Mouse (Mus musculus): ENCODE measurements around the gene Ppt1. TPM values are rescaled to one million over a fixed set of nuclear protein-coding genes. Genes with fewer than 3 reads are reported as not detected.
A peak's percentile ranks its signal among the peaks of the same experiment; 100 is the strongest.
"Not testable (repeated sequence)": the region's sequence is repeated elsewhere in the genome, so short reads cannot be mapped to it uniquely, and the experiment has no call there.

Gene Ppt1
- total RNA-seq (2014; rRNA removed) (44.2 and 53.5 TPM in 2 replicates), polyA plus RNA-seq (2015; fragmentation: Nextera tagmentation; extraction: Ambion mirVana) (80.2 and 81.3 TPM in 2 replicates)

DNA sequence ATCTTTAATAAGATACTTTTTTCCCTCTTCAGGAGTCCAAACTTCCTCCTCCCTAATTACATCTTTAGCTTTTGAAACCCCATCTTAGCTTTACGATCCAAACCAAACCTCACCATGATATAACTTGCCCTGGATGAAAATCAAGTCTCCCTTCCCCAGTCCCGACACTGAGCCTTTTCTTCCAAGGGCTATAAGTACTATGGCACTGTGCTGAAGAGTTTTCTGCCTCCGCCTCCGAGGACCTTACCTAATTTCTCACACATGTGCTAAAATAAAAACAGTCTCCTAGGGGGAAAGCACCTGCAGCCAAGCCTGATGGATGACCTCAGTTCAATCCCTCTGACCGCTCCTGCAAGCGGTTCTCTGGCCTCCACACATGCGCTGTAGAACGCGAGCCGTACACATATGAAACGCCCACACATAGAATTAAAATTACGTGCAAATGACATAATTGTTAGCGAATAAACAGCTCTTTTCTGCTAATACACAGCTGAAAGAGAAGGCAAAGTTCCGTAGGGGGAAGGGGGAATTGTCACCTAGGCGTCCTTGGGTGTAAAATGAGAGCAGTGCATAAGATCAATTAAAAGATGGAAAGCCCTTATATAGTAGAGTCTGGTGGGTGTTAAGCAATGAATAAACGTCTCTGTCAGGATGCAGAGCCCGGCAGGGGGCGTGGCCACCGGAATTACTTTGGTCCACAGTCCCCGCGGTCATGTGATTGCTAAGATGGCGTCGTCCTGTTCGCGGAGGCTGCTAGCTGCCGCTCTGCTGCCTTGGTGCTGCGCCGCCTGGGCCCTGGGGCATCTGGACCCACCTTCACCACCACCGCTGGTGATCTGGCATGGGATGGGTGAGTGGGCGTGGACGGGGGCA is at the start of gene Ppt1:
Ppt1 (plus strand) TSS at position 713 of the 873 bp plus-strand sequence.
- DNase-seq (ENCODE audit: low spot score): peak; percentile 97
- Histone ChIP-seq H3K9me3 (ENCODE audit: low read length) (no peaks in the 10 kb centered on the region), H3K27ac (ENCODE audit: low read depth, low read length) (peak within 1 kb of the TSS; percentile 81), H3K9ac (replicated peaks; ENCODE audit: low read length, poor library complexity, severe bottlenecking) (peak within 1 kb of the TSS; percentile 85), H3K4me3 (ENCODE audit: low read depth, low read length) (peak within 1 kb of the TSS; percentile 73), H3K4me1 (ENCODE audit: insufficient read depth, low read length) (peaks cover 6% of the 10 kb centered on the region; the same call in 1 of the 2 replicates), H3K36me3 (ENCODE audit: insufficient read depth, low read length) (peaks cover 1% of the 10 kb centered on the region; the same call in 1 of the 2 replicates), H3K27me3 (ENCODE audit: insufficient read depth, low read length) (no peaks in the 10 kb centered on the region), H3K4me2 (ENCODE audit: low read depth, low read length, poor library complexity, severe bottlenecking) (peak within 1 kb of the TSS; percentile 68)
- WGBS: 3% methylated on average over 31 of the region's 31 CpGs
- peak; percentile 90 for ATAC-seq (ENCODE audit: low FRiP score)
- TF ChIP-seq CTCF (IDR thresholded peaks at IDR 0.05): peak; percentile 58

DNA sequence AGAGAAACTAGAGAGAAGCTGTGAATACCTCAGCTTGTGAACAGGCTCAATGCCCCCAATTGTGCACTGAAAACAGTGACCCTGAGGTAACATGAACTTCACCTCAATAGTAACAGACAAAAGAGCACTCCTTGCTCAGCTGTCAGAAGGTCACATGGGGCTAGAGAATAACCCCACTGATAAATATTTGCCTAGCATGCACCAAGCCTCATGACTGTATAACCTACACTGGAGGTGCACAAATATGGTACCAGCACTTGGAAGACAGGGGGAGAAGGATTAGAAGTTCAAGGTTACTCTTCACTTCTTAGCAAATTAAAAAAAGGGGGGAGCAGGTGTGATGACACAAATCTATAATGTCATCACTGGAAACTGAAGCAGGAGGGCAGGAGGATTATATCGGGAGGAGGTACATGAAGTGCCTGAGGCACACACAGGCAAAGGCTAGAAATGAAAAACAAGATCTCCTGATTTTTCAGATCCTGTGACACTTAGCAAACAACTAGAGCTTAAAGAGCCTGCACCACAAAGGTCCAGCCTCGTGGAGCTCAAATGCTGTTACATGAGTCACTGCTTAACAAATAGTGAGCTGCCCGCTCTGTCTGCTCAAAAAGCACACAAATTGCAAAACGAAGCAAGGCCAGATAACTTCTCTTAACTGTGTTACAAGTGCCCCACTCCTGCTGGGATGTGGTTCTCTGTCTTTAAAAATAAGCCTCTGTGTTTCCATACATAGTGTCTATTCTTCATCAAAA is 46.5 kb upstream of the Ppt1 start:
- Histone ChIP-seq H3K4me1 (ENCODE audit: insufficient read depth, low read length) (no peaks in the 10 kb centered on the region), H3K9me3 (ENCODE audit: low read length) (no peaks in the 10 kb centered on the region), H3K27ac (ENCODE audit: low read depth, low read length) (no peak overlapping the region), H3K9ac (replicated peaks; ENCODE audit: low read length, poor library complexity, severe bottlenecking) (no peak overlapping the region), H3K27me3 (ENCODE audit: insufficient read depth, low read length) (no peaks in the 10 kb centered on the region), H3K4me2 (ENCODE audit: low read depth, low read length, poor library complexity, severe bottlenecking) (no peak overlapping the region), H3K36me3 (ENCODE audit: insufficient read depth, low read length) (no peaks in the 10 kb centered on the region), H3K4me3 (ENCODE audit: low read depth, low read length) (no peak overlapping the region)
- ATAC-seq (ENCODE audit: low FRiP score): no peak
- WGBS: 73% methylated on average over 4 of the region's 4 CpGs
- TF ChIP-seq CTCF (IDR thresholded peaks at IDR 0.05): no peak
- no peak for DNase-seq (ENCODE audit: low spot score)

DNA sequence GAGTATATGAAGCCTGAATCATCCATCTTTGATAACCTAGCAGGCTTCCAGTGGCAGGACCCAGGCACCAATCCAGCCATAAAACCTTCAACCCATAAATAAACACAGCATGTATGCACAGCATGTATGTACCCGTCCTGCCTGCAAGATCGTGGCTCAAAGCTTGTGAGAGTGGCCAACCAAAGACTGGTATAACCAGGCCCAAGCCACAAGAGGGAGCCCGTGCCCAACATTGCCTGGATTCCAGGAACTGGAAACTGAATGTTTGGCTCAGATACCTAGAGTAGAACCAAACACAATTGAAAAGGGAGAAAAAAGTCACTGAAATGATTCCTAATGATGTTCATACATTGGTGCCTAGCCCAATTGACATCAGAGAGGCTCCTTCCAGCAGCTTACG is 27.9 kb upstream of the Ppt1 start:
- H3K27me3 ChIP-seq (ENCODE audit: insufficient read depth, low read length): no peaks in the 10 kb centered on the region
- 18% methylated on average over 4 of the region's 4 CpGs for WGBS
- TF ChIP-seq CTCF (IDR thresholded peaks at IDR 0.05): peak; percentile 86
- no peak for ATAC-seq (ENCODE audit: low FRiP score)
- no peak overlapping the region for H3K4me3 ChIP-seq (ENCODE audit: low read depth, low read length)
- H3K4me1 ChIP-seq (ENCODE audit: insufficient read depth, low read length): no peaks in the 10 kb centered on the region
- H3K27ac ChIP-seq (ENCODE audit: low read depth, low read length): no peak overlapping the region
- no peaks in the 10 kb centered on the region for H3K9me3 ChIP-seq (ENCODE audit: low read length)
- H3K36me3 ChIP-seq (ENCODE audit: insufficient read depth, low read length): no peaks in the 10 kb centered on the region
- no peak overlapping the region for H3K9ac ChIP-seq (replicated peaks; ENCODE audit: low read length, poor library complexity, severe bottlenecking)
- DNase-seq (ENCODE audit: low spot score): peak; percentile 83
- H3K4me2 ChIP-seq (ENCODE audit: low read depth, low read length, poor library complexity, severe bottlenecking): no peak overlapping the region

DNA sequence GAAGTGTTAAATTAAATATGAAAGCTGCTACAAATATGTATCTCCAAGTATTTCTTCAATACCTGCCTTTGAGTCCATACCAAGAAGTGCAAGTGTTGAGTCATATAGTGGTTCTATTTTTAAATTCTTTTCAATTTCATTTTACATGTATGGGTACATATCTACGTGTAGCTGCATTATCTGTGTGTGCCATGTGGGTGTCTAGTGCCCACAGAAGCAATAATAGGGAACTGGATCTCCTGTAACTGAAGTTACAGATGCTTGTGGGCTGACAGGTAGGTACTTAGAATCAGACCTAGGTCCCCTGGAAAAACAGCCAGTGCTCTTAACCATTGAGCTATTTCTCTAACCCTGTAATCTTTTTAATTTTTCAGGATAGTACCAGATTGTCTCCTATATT is 24.9 kb upstream of the Ppt1 start:
- no peak for TF ChIP-seq CTCF (IDR thresholded peaks at IDR 0.05)
- H3K4me2 ChIP-seq (ENCODE audit: low read depth, low read length, poor library complexity, severe bottlenecking): no peak overlapping the region
- WGBS: 60% methylated on average over 1 of the region's 1 CpGs
- ATAC-seq (ENCODE audit: low FRiP score) (no peak), DNase-seq (ENCODE audit: low spot score) (no peak)
- no peaks in the 10 kb centered on the region for H3K9me3 ChIP-seq (ENCODE audit: low read length)
- H3K36me3 ChIP-seq (ENCODE audit: insufficient read depth, low read length): no peaks in the 10 kb centered on the region
- no peaks in the 10 kb centered on the region for H3K27me3 ChIP-seq (ENCODE audit: insufficient read depth, low read length)
- H3K4me3 ChIP-seq (ENCODE audit: low read depth, low read length): no peak overlapping the region
- H3K27ac ChIP-seq (ENCODE audit: low read depth, low read length): no peak overlapping the region
- no peaks in the 10 kb centered on the region for H3K4me1 ChIP-seq (ENCODE audit: insufficient read depth, low read length)
- no peak overlapping the region for H3K9ac ChIP-seq (replicated peaks; ENCODE audit: low read length, poor library complexity, severe bottlenecking)

DNA sequence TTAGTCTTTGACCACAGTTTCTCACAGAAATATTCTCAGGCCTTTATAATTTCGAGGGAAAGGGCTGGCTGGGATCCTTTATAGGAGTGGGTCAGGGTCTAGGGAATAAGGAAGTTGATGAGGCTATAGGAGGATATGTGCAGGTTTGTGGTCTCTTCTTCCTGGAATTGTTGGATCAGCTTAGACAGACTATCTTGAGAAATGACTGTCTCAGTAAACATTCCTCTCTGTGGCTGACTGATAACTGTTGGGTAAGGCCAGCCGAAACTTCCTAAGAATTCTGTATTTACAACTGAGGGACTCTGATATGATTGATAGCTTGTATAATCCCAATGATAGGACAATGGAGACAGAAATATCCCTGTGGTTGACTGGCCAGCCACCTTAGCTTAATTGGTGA is 24.2 kb upstream of the Ppt1 start:
- no peak overlapping the region for H3K4me3 ChIP-seq (ENCODE audit: low read depth, low read length)
- H3K27ac ChIP-seq (ENCODE audit: low read depth, low read length): no peak overlapping the region
- no peaks in the 10 kb centered on the region for H3K4me1 ChIP-seq (ENCODE audit: insufficient read depth, low read length)
- no peaks in the 10 kb centered on the region for H3K9me3 ChIP-seq (ENCODE audit: low read length)
- H3K27me3 ChIP-seq (ENCODE audit: insufficient read depth, low read length): no peaks in the 10 kb centered on the region
- 78% methylated on average over 2 of the region's 2 CpGs for WGBS
- ATAC-seq (ENCODE audit: low FRiP score) (no peak), DNase-seq (ENCODE audit: low spot score) (no peak)
- no peak overlapping the region for H3K4me2 ChIP-seq (ENCODE audit: low read depth, low read length, poor library complexity, severe bottlenecking)
- no peak overlapping the region for H3K9ac ChIP-seq (replicated peaks; ENCODE audit: low read length, poor library complexity, severe bottlenecking)
- no peaks in the 10 kb centered on the region for H3K36me3 ChIP-seq (ENCODE audit: insufficient read depth, low read length)
- no peak for TF ChIP-seq CTCF (IDR thresholded peaks at IDR 0.05)

DNA sequence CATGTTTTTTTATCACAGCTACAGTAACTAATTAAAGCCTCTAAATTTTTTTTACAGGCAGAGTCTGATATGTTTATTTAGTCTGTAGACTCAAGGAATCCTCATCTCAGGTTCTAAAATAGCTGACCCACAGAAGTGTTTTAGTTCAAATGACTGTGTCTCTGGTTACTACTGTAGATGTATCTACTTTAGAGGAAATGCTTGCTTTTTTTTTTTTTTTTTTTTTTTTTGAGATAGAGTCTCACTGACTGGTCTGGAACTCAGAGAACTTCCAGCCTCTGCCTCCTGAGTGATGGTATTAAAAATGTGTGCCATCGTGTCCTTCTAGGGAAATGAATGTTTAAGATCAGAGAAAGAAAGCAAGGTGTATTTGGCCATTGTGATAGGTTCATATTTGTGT is 19.8 kb upstream of the Ppt1 start:
- no peak overlapping the region for H3K4me2 ChIP-seq (ENCODE audit: low read depth, low read length, poor library complexity, severe bottlenecking)
- no peak overlapping the region for H3K9ac ChIP-seq (replicated peaks; ENCODE audit: low read length, poor library complexity, severe bottlenecking)
- DNase-seq (ENCODE audit: low spot score) (no peak), ATAC-seq (ENCODE audit: low FRiP score) (no peak)
- TF ChIP-seq CTCF (IDR thresholded peaks at IDR 0.05): no peak
- no peak overlapping the region for H3K4me3 ChIP-seq (ENCODE audit: low read depth, low read length)
- no peaks in the 10 kb centered on the region for H3K36me3 ChIP-seq (ENCODE audit: insufficient read depth, low read length)
- H3K4me1 ChIP-seq (ENCODE audit: insufficient read depth, low read length): no peaks in the 10 kb centered on the region
- H3K9me3 ChIP-seq (ENCODE audit: low read length): no peaks in the 10 kb centered on the region
- H3K27ac ChIP-seq (ENCODE audit: low read depth, low read length): no peak overlapping the region
- 71% methylated on average over 1 of the region's 1 CpGs for whole genome bisulfite sequencing
- H3K27me3 ChIP-seq (ENCODE audit: insufficient read depth, low read length): no peaks in the 10 kb centered on the region

DNA sequence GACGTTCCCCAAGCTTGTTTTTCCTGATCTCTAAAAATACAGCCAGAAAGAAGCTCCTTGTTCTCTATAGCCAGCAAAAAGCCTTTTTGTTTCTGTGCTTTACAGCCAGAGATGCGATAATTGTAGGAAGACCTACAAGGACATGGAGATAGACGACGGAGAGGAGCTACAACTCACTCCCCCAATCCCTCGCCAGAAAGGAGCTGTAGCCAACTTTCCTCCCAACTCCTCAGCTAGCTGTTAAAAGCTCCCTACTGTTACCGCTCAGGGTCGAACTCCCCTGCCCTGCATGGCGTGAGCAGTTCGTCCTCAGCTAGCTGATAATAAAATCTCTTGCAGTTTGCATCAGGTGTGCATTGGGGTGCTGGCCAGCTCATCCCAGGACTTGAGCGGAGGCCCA is 15.1 kb upstream of the Ppt1 start:
- not testable (repeated sequence) for H3K36me3 ChIP-seq (ENCODE audit: insufficient read depth, low read length); H3K27me3 ChIP-seq (ENCODE audit: insufficient read depth, low read length); H3K4me1 ChIP-seq (ENCODE audit: insufficient read depth, low read length); H3K9ac ChIP-seq (replicated peaks; ENCODE audit: low read length, poor library complexity, severe bottlenecking); H3K4me3 ChIP-seq (ENCODE audit: low read depth, low read length); DNase-seq (ENCODE audit: low spot score); H3K9me3 ChIP-seq (ENCODE audit: low read length); H3K27ac ChIP-seq (ENCODE audit: low read depth, low read length); H3K4me2 ChIP-seq (ENCODE audit: low read depth, low read length, poor library complexity, severe bottlenecking); ATAC-seq (ENCODE audit: low FRiP score)
- WGBS: 37% methylated on average over 10 of the region's 10 CpGs

All from midbrain, postnatal 0 days (tissue).